Mouse (Mus musculus): ENCODE data around the gene Ypel1. TPM values are rescaled to one million over a fixed set of nuclear protein-coding genes. Genes with fewer than 3 reads are reported as not detected.
A peak's percentile ranks its signal among the peaks of the same experiment; 100 is the strongest.

The Ypel1 gene
- polyA plus RNA-seq, 1 experiment: 0.10 TPM

- H3K4me1 ChIP-seq (ENCODE audit: control insufficient read depth): no peaks in the 10 kb centered on the region; the same call in 1 of the 2 replicates
- H3K27me3 ChIP-seq (ENCODE audit: control insufficient read depth): no peaks in the 10 kb centered on the region
- H3K36me3 ChIP-seq (ENCODE audit: control insufficient read depth): peaks cover 49% of the 10 kb centered on the region
- H3K9me3 ChIP-seq (ENCODE audit: control insufficient read depth, low read length): no peaks in the 10 kb centered on the region
- TF ChIP-seq TAL1 (IDR thresholded peaks at IDR 0.05; ENCODE audit: low read length): no peak
- TF ChIP-seq GATA1 (IDR thresholded peaks at IDR 0.05; ENCODE audit: low read length): no peak
- H3K4me3 ChIP-seq (replicated peaks): no peak overlapping the region
Measured at GRCm38 (mm10) chr16:17049886-17050285, 19.6 kb upstream of the Ypel1 start.

- Histone ChIP-seq H3K36me3 (ENCODE audit: control insufficient read depth) (peaks cover 30% of the 10 kb centered on the region), H3K9me3 (ENCODE audit: control insufficient read depth, low read length) (no peaks in the 10 kb centered on the region)
Measured at GRCm38 (mm10) chr16:17052087-17052486, 17.4 kb upstream of the Ypel1 start.

GRCm38 (mm10) chr16:17053903-17054302 lies 15.6 kb upstream of the Ypel1 start:
- no peak overlapping the region for H3K4me3 ChIP-seq (replicated peaks)
- H3K27me3 ChIP-seq (ENCODE audit: control insufficient read depth): no peaks in the 10 kb centered on the region
- no peak for TF ChIP-seq GATA1 (IDR thresholded peaks at IDR 0.05; ENCODE audit: low read length)
- TF ChIP-seq TAL1 (IDR thresholded peaks at IDR 0.05; ENCODE audit: low read length): no peak

More at GRCm38 (mm10) chr16:17052087-17052486, 17.4 kb upstream of the Ypel1 start:
- Histone ChIP-seq H3K4me3 (replicated peaks) (no peak overlapping the region), H3K4me1 (ENCODE audit: control insufficient read depth) (no peaks in the 10 kb centered on the region; the same call in 1 of the 2 replicates), H3K27me3 (ENCODE audit: control insufficient read depth) (no peaks in the 10 kb centered on the region)
- no peak for TF ChIP-seq TAL1 (IDR thresholded peaks at IDR 0.05; ENCODE audit: low read length)
- no peak for TF ChIP-seq GATA1 (IDR thresholded peaks at IDR 0.05; ENCODE audit: low read length)

GRCm38 (mm10) chr16:17055584-17055983 lies 13.9 kb upstream of the Ypel1 start:
- Histone ChIP-seq H3K27me3 (ENCODE audit: control insufficient read depth) (no peaks in the 10 kb centered on the region), H3K4me1 (ENCODE audit: control insufficient read depth) (no peaks in the 10 kb centered on the region; the same call in 1 of the 2 replicates), H3K9me3 (ENCODE audit: control insufficient read depth, low read length) (no peaks in the 10 kb centered on the region), H3K36me3 (ENCODE audit: control insufficient read depth) (no peaks in the 10 kb centered on the region; the same call in 1 of the 2 replicates), H3K4me3 (replicated peaks) (no peak overlapping the region)
- no peak for TF ChIP-seq GATA1 (IDR thresholded peaks at IDR 0.05; ENCODE audit: low read length)
- no peak for TF ChIP-seq TAL1 (IDR thresholded peaks at IDR 0.05; ENCODE audit: low read length)

More at GRCm38 (mm10) chr16:17053903-17054302, 15.6 kb upstream of the Ypel1 start:
- H3K36me3 ChIP-seq (ENCODE audit: control insufficient read depth): peaks cover 13% of the 10 kb centered on the region
- no peaks in the 10 kb centered on the region; the same call in 1 of the 2 replicates for H3K4me1 ChIP-seq (ENCODE audit: control insufficient read depth)
- H3K9me3 ChIP-seq (ENCODE audit: control insufficient read depth, low read length): no peaks in the 10 kb centered on the region

- Histone ChIP-seq H3K9me3 (ENCODE audit: control insufficient read depth, low read length) (no peaks in the 10 kb centered on the region), H3K4me3 (replicated peaks) (no peak overlapping the region), H3K36me3 (ENCODE audit: control insufficient read depth) (no peaks in the 10 kb centered on the region), H3K4me1 (ENCODE audit: control insufficient read depth) (no peaks in the 10 kb centered on the region), H3K27me3 (ENCODE audit: control insufficient read depth) (peaks cover 19% of the 10 kb centered on the region)
- no peak for TF ChIP-seq TAL1 (IDR thresholded peaks at IDR 0.05; ENCODE audit: low read length)
- no peak for TF ChIP-seq GATA1 (IDR thresholded peaks at IDR 0.05; ENCODE audit: low read length)
Measured at GRCm38 (mm10) chr16:17062338-17062737, 7.2 kb upstream of the Ypel1 start.

- peaks cover 54% of the 10 kb centered on the region for H3K27me3 ChIP-seq (ENCODE audit: control insufficient read depth)
- TF ChIP-seq GATA1 (IDR thresholded peaks at IDR 0.05; ENCODE audit: low read length): no peak
- no peak for TF ChIP-seq TAL1 (IDR thresholded peaks at IDR 0.05; ENCODE audit: low read length)
- H3K36me3 ChIP-seq (ENCODE audit: control insufficient read depth): no peaks in the 10 kb centered on the region
- no peak overlapping the region for H3K4me3 ChIP-seq (replicated peaks)
- H3K9me3 ChIP-seq (ENCODE audit: control insufficient read depth, low read length): no peaks in the 10 kb centered on the region
- peaks cover 13% of the 10 kb centered on the region for H3K4me1 ChIP-seq (ENCODE audit: control insufficient read depth)
Measured at GRCm38 (mm10) chr16:17067552-17067951, 1.9 kb upstream of the Ypel1 start.

GRCm38 (mm10) chr16:17070716-17071115 lies 1.2 kb downstream of the Ypel1 start:
- Histone ChIP-seq H3K36me3 (ENCODE audit: control insufficient read depth) (no peaks in the 10 kb centered on the region), H3K27me3 (ENCODE audit: control insufficient read depth) (peaks cover 39% of the 10 kb centered on the region), H3K9me3 (ENCODE audit: control insufficient read depth, low read length) (peaks cover 4% of the 10 kb centered on the region), H3K4me1 (ENCODE audit: control insufficient read depth) (peaks cover 13% of the 10 kb centered on the region), H3K4me3 (replicated peaks) (peak overlapping the region; percentile 67)
- TF ChIP-seq GATA1 (IDR thresholded peaks at IDR 0.05; ENCODE audit: low read length) (no peak), TAL1 (IDR thresholded peaks at IDR 0.05; ENCODE audit: low read length) (no peak)

GRCm38 (mm10) chr16:17073000-17073399 lies 3.5 kb downstream of the Ypel1 start:
- Histone ChIP-seq H3K27me3 (ENCODE audit: control insufficient read depth) (peaks cover 37% of the 10 kb centered on the region), H3K36me3 (ENCODE audit: control insufficient read depth) (no peaks in the 10 kb centered on the region), H3K4me3 (replicated peaks) (no peak overlapping the region), H3K9me3 (ENCODE audit: control insufficient read depth, low read length) (peaks cover 9% of the 10 kb centered on the region), H3K4me1 (ENCODE audit: control insufficient read depth) (peaks cover 21% of the 10 kb centered on the region)
- TF ChIP-seq TAL1 (IDR thresholded peaks at IDR 0.05; ENCODE audit: low read length): no peak

GRCm38 (mm10) chr16:17076301-17076700 lies 6.8 kb downstream of the Ypel1 start:
- TF ChIP-seq TAL1 (IDR thresholded peaks at IDR 0.05; ENCODE audit: low read length) (no peak), GATA1 (IDR thresholded peaks at IDR 0.05; ENCODE audit: low read length) (no peak)
- Histone ChIP-seq H3K27me3 (ENCODE audit: control insufficient read depth) (peaks cover 8% of the 10 kb centered on the region), H3K36me3 (ENCODE audit: control insufficient read depth) (no peaks in the 10 kb centered on the region), H3K9me3 (ENCODE audit: control insufficient read depth, low read length) (peaks cover 9% of the 10 kb centered on the region), H3K4me1 (ENCODE audit: control insufficient read depth) (peaks cover 8% of the 10 kb centered on the region), H3K4me3 (replicated peaks) (no peak overlapping the region)

- Histone ChIP-seq H3K27me3 (ENCODE audit: control insufficient read depth) (peaks cover 5% of the 10 kb centered on the region), H3K36me3 (ENCODE audit: control insufficient read depth) (no peaks in the 10 kb centered on the region; the same call in 1 of the 2 replicates)
- TF ChIP-seq GATA1 (IDR thresholded peaks at IDR 0.05; ENCODE audit: low read length) (no peak), TAL1 (IDR thresholded peaks at IDR 0.05; ENCODE audit: low read length) (no peak)
Measured at GRCm38 (mm10) chr16:17076869-17077268, 7.4 kb downstream of the Ypel1 start.

More at GRCm38 (mm10) chr16:17076869-17077268, 7.4 kb downstream of the Ypel1 start:
- Histone ChIP-seq H3K4me1 (ENCODE audit: control insufficient read depth) (peaks cover 8% of the 10 kb centered on the region), H3K9me3 (ENCODE audit: control insufficient read depth, low read length) (peaks cover 9% of the 10 kb centered on the region), H3K4me3 (replicated peaks) (no peak overlapping the region)
